Mouse (Mus musculus): ENCODE results near the gene Tecta. TPM values are rescaled to one million over a fixed set of nuclear protein-coding genes. Genes with fewer than 3 reads are reported as not detected.

Tecta gene
- total RNA-seq, 2 experiments from 2014 or later: 0.39 to 0.56 TPM

GRCm38 (mm10) chr9:42388490-42388889, 11.2 kb downstream of the Tecta start:
- DNase-seq (ENCODE audit: low spot score in 2 of 2): no peak

DNA sequence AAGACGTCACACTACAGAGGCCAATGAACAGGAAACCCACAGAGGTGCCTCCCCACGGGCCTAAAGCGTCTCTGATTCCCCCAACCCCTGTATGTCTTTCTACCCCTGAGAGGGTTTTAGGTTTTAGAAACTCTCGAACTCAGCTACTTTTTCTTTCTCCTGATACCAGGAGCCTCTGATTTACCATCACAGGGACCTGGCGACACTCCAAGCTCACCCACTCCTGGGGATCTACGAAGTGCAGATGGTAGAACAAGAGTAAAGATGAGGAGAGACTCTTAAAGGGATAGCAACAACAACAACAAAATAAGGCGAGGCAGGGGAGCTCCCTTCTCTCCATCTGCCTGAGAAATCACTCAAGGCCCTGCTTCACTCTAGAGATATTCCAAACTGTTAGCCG, 12.7 kb downstream of the Tecta start:
- no peak for DNase-seq (ENCODE audit: low spot score in 2 of 2)

DNA sequence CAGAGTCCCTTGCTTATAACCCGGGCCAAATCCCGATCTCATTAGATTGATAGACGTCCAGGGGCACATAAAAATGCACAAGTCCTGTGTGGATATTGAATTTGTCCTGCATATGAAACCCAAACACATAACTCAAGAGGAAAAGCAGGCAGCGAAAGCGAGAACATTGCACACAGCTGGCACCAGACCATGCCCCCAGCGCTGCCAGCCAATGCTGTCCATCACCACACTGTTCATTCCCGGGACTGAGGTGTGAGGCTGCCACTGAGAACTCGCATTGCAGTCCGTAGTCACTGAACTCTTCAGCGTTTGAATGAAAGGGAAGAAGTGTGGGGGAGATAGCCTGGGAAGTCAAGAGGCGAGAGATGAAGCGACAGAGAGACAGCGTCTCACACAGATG, 14.1 kb downstream of the Tecta start:
- no peak for DNase-seq (ENCODE audit: low spot score in 2 of 2)

DNA sequence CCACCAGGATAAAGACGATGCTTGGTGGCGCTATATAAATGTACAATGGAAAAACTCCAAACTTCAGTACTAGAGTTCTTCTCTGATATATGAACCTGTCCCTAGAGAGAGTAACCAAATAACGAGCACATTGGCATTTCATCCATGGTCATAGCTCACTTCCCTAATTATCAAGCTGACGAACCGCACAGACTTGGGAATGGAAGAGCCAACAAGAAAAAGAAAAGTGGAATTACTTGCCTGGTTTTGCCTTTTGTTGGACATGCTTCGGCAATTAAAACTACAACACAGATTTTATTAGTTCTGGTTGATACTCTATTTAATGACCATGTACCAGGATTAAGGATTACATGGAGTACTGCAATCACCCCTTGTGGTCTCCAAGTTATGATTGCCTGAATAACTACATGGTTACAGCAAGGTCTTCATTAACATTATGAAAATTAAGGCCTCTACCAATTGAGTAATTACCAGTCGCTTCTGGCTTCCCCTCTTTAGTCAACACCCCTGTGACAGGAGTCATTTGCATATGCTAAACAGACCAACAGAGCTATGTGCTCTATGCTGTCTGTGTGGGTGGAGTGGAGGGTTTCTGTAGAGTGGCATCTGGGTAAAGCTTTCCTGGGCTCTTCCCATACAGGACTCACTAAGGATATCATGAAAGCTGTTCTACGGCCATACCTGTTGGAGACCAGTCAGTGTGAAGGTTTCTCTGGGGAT, 16.9 kb downstream of the Tecta start:
- no peak for DNase-seq (ENCODE audit: low spot score in 2 of 2)

GRCm38 (mm10) chr9:42382063-42382462, 17.7 kb downstream of the Tecta start:
- DNase-seq (ENCODE audit: low spot score in 2 of 2): no peak

GRCm38 (mm10) chr9:42378071-42378470, 21.7 kb downstream of the Tecta start:
- DNase-seq (ENCODE audit: low spot score in 2 of 2): no peak

DNA sequence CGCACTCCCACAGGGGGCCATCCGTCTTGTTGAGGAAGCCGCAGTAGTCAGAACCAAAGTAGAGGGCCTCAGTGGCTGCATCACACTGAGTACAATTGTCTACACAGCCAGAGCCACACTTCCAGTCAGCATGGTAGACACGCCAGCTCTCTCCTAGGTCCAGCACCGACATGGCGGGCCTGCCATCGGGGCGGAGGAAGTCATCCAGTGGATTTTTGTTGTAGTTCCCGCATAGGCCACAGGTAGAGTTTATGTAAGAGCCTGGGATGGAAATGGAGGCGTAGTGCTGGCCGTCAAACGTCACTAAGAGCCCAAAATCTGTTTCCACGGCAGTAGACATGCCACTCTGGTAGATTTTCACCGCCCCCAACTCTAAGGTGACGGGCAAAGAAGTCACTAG, 22.1 kb downstream of the Tecta start:
- DNase-seq (ENCODE audit: low spot score in 2 of 2): no peak

DNA sequence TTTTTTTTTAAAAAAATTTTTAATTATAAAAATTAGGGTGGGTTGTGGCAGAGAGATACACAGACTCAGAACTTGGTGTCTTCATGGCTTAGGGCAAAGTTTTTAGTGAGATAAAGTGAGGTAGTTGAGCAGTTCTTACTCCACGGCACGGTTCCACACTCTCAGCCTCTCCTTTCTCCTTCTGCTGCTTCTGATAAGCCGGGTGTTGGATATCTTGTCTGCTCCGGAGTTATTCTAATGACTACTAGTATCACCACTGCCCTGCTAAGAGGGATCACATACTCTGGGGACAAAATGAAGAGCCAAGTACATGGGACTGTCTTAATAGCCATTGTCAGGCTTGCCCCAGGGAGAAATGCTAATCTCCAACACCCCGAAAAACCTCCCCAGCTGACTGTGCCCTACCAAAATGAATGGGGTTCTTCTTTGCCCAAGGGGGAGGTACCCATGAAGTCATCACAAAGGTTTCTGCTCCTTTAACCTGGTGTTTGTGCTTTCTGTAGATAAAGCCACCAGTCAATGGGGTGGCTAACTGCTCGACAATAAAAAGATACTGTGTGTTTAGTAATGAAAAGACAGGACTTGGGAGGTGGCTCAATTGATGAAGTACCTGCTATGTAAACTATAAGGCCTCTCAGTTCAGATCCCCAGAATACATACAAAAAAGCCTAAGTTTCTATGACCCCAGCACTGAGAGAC, 27.9 kb downstream of the Tecta start:
- DNase-seq (ENCODE audit: low spot score in 2 of 2): no peak

- DNase-seq (ENCODE audit: low spot score in 2 of 2): no peak
Observed at GRCm38 (mm10) chr9:42357585-42357984, 42.1 kb downstream of the Tecta start.

DNA sequence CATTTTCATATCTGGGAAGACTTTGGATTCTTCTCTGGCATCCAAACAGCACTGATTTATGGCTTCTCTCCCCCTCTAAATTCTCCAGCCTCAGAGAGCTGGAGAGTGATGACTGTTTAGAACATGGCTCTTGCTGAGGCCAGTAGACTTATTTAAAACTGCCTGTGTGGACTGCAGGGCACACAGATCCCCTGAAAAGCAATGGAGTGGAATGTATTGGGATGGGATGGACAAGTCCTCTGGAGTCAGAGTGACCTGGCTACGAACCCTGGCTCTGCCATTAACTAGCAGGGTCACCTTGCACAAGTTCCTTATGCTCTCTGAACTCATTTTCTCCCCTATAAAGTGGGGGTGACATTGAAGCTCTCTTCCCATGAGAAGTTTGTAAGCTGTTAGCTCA, 44.9 kb downstream of the Tecta start:
- no peak for DNase-seq (ENCODE audit: low spot score in 2 of 2)

DNA sequence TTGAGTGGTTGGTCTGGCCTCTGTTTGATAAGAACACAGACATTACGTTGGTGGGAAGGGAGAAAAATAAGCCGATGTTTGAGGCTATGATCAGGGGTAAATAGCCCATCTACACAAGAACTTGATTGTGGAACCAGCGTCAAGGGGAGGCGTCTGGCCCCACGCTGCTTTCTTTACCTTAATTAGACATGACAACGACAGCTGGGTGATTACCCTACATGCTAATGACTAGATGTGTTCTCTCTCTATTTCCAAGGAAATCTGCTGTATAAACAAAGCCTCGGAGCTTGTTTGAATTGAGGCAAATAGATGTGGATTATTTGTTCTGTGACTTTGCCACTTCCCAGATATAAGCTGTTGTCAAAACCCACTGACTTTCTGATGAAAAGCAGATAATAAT, 49.9 kb downstream of the Tecta start:
- no peak for DNase-seq (ENCODE audit: low spot score in 2 of 2)

DNA sequence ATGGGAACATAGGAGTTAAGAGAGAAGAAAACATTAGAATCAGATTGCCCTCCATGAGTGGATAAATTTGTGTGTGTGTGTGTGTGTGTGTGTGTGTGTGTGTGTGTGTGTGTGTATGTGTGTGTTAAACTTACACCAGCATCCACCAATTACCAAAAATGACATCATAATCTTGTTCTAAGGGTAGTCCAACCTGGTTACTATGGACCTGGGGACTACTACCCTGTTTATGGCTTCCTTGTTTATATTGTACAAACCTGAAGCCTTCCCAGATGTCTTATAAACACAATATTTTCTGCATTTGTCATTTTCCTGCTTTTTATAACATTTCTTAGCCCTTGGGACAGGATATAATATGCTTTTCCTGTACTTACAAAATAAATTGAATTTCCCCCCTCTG, 53.4 kb downstream of the Tecta start:
- DNase-seq (ENCODE audit: low spot score in 2 of 2): no peak

DNA sequence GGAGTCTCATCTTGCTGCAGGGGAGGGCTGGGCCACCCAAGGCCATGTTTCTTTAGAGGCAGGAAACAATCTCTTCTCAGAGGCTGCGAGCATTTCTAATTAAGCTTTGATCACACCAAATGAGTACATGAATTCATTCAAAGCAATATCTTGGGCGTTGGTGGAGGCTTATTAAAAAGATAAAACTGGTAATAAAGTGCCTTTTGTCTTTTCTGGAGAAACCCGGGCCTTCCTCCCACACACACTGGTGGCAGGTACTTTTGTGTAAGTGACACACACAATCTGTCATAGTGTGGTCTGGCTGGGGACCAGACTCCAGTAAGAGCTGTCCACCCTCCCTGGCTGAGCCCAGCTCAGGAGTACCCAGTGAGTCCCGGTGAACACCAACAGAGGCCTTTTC, 60.6 kb downstream of the Tecta start:
- no peak for DNase-seq (ENCODE audit: low spot score in 2 of 2)

DNA sequence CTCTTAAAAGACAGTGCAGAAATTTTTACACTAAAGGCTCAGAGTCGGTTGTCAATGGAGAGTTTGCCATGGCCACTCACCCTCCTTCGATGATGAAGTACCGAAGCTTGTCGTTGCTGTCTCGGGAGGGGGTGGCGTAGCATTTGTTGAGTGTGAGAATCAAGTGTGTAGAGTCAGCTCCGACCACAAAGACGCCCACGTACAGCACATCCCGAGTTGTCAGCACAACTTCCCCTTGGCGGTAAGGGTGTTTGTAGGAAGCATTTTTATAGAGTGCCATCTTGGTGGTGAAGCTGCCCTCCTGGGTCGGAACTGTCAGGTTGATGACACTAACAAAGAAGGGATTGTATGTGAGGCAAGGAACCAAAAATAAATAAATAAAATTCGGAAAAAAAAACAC, 62.7 kb downstream of the Tecta start:
- DNase-seq (ENCODE audit: low spot score in 2 of 2): no peak

DNA sequence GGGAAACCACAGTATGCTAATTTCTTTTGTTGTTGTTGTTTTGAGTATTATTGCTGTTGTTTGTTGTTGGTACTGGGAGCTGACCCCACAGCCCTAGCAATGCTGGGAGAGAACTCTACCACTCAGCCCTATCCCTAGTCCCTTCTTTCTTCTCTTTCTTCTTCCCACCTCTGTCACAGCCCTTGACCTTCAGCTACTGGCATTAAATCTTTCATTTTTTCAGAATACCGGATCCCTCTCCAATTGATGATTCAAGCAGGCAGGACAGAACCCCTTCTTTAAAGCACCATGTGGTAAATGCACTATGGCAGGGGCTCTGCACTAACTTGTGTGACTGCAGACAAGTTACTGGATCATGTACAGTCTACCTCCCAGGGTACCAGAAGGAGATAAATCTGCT, 63.2 kb downstream of the Tecta start:
- DNase-seq (ENCODE audit: low spot score in 2 of 2): no peak

DNA sequence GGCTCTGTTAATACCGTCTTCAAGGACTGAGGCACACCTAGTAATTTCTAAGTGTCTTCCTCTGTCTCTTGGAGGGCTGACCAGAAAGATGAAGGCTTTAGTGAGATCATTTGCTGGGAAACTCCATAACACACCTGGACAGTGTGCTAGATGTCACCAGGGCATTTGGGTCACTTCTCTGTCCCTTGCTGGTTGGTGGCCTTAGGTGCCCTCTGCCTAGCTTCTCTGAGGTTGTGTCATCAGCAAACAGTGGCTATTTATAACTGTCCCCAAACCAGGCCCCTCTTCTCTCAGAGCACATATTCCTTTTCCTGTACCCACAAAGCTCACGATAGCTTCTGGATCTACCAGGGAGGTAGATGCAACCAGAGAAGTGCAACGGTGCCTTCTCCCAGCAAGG, 64.8 kb downstream of the Tecta start:
- no peak for DNase-seq (ENCODE audit: low spot score in 2 of 2)

GRCm38 (mm10) chr9:42332692-42333091, 67.0 kb downstream of the Tecta start:
- DNase-seq (ENCODE audit: low spot score in 2 of 2): no peak

- no peak for DNase-seq (ENCODE audit: low spot score in 2 of 2)
Observed at GRCm38 (mm10) chr9:42331341-42331740, 68.4 kb downstream of the Tecta start.

GRCm38 (mm10) chr9:42329753-42330152, 70.0 kb downstream of the Tecta start:
- no peak for DNase-seq (ENCODE audit: low spot score in 2 of 2)

GRCm38 (mm10) chr9:42326688-42327440, 72.9 kb downstream of the Tecta start:
- no peak for DNase-seq (ENCODE audit: low spot score in 2 of 2)

DNA sequence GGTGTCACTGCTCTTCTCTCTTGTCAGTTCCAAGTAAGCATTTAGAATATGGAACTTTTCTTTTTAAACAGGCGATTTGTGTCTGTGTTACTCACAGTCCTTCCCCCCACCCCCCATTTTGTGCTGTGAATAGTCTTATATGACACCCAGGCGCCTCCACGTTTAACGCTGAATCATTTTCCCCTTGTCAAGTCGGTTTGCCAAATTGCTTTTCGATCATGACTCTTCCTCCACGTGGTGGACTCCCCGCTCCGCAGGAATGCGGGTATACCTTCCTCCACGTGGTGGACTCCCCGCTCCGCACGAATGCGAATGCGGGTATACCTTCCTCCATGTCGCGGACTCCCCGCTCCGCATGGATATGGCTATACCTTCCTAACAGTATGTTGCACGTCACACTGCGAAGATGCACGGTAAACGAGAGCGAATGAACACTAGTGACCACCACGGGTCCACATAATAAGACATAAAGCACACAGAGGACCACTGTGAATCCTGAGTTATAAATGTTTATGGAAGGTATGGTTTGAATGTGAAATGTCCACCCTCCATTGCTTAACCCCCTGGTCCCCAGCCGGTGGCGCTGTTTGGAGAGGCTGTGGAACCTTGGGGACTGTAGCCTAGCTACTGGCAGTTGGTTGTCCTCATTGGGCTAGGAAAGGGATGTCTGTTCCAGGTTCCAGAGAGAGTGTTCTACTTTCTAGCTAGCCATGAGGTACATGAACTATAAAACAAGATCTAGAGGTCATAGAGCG, 74.9 kb downstream of the Tecta start:
- no peak for DNase-seq (ENCODE audit: low spot score in 2 of 2)

DNA sequence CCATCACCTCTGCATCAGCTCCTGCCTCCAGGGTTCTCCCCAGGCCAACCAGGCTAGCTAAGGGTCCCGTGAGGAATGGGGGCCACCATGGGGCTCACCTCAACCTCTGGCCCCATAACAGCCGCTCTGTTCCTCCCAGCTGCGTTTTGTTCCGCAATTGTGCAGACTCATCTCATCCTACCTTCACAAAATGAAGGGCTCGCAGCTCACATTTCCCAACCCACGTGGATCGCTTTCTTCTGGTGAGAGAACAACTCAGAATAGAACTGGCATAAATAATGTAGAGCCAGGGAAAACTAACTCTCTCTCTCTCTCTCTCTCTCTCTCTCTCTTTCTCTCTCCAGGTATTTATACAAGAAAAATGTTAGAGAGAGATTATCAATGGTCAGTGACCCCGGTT, 76.5 kb downstream of the Tecta start:
- no peak for DNase-seq (ENCODE audit: low spot score in 2 of 2)
